Mouse (Mus musculus) heart, postnatal 0 days (tissue): Measurements from ENCODE around the gene Myo1c. TPM values are rescaled to one million over a fixed set of nuclear protein-coding genes. Genes with fewer than 3 reads are reported as not detected.

Experiments
- ATAC-seq: fragments of 200-750 bp; cut with Nextera tagmentation; 2 replicates; pipeline ENCODE4 v1.8.0; 2017; ENCODE audit warnings: low read depth, moderate number of reproducible peaks, moderate library complexity; ENCODE audit not compliant: insufficient read depth
- DNase-seq: peaks from one replicate; pipeline ENCODE4 v3.0.0-alpha.2; 2016; ENCODE audit warnings: low spot score
- H3K27ac ChIP-seq: fragments of 300-500 bp; sonication (generic); 2 replicates; pipeline ENCODE4 v1.5.1; 2014; ENCODE audit warnings: low read depth, mild to moderate bottlenecking
- H3K27me3 ChIP-seq: fragments of 300-500 bp; sonication (generic); 2 replicates; pipeline ENCODE4 v1.6.1; 2014; ENCODE audit warnings: low read length, mixed read lengths; ENCODE audit not compliant: control insufficient read depth, insufficient read depth
- H3K36me3 ChIP-seq: fragments of 300-500 bp; sonication (generic); replicated peaks from 2 replicates; pipeline ENCODE4 v1.6.1; 2014; ENCODE audit warnings: low read length, mixed read lengths; ENCODE audit not compliant: control insufficient read depth, insufficient read depth
- H3K4me1 ChIP-seq: fragments of 300-500 bp; sonication (generic); 2 replicates; pipeline ENCODE4 v1.6.1; 2014; ENCODE audit warnings: antibody characterized with exemption; ENCODE audit not compliant: control insufficient read depth, insufficient read depth
- H3K4me2 ChIP-seq: fragments of 300-500 bp; sonication (generic); 2 replicates; pipeline ENCODE4 v1.6.1; 2014; ENCODE audit warnings: low read depth, mild to moderate bottlenecking, low read length, moderate library complexity
- H3K4me3 ChIP-seq: fragments of 300-500 bp; sonication (generic); 2 replicates; pipeline ENCODE4 v1.5.1; 2014; ENCODE audit warnings: low read depth, low read length
- H3K9ac ChIP-seq: fragments of 300-500 bp; sonication (generic); replicated peaks from 2 replicates; pipeline ENCODE4 v1.6.1; 2014; ENCODE audit warnings: low read depth, low read length, mixed read lengths
- H3K9me3 ChIP-seq: fragments of 300-500 bp; sonication (generic); replicated peaks from 2 replicates; pipeline ENCODE4 v1.6.1; 2016; ENCODE audit warnings: low read length; ENCODE audit not compliant: control insufficient read depth
- CTCF ChIP-seq: IDR thresholded peaks from 2 replicates; pipeline ENCODE4 v1.5.1; 2016; ENCODE audit warnings: antibody characterized with exemption, control low read depth, low read depth
- EP300 ChIP-seq: IDR thresholded peaks from 2 replicates; pipeline ENCODE4 v1.6.1; 2016; ENCODE audit warnings: antibody characterized with exemption, low read depth
- WGBS: fragments of 180-500 bp; shearing (Covaris S2); extraction: QIAGEN DNeasy Blood & Tissue Kit; methylation state at CpG from one replicate; pipeline ENCODE4 v1.1.7; 2014; 5-methylcytosine and 5-hydroxymethylcytosine counted together
- polyA plus RNA-seq: library from polyadenylated mRNA; unstranded; fragments of >200 nt; fragmentation: Nextera tagmentation; extraction: Ambion mirVana; gene quantifications from 2 replicates; pipeline ENCODE4 v1.2.1, GENCODE M21; 2015
- total RNA-seq: library from RNA; depleted of rRNA; stranded (reverse); fragments of >200 nt; gene quantifications from 2 replicates; pipeline ENCODE4 v1.2.3, GENCODE M21; 2014; ENCODE audit warnings: low replicate concordance; rRNA removed

Gene Myo1c
- total and polyA plus RNA-seq, 2 experiments from 2014 or later, result 45.2 to 143 TPM

DNA sequence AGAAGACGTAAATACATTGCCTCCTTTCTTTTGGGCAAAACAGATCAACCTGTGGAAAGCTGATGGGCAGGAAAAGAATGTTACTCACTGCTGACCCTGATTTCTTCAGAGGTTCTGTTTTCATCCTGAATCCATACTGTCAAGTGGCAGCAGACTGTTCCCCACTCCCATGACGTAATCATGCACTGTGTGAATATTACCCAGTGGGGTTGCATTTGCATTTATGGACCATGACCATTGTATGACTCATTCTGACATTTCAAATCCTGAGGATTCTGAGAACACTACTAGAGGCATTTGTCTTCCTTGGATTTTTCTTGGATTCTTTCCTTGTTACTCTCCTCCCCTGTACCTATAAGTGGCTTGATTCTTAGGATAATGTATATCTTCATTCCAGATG, 53.4 kb downstream of the Myo1c start:
- no peak for TF ChIP-seq CTCF
- no peak for TF ChIP-seq EP300
- Histone ChIP-seq H3K4me2 (no peak overlapping the region), H3K4me1 (no peaks in the 10 kb centered on the region), H3K36me3 (peaks cover 70% of the 10 kb centered on the region), H3K27ac (no peak overlapping the region), H3K9ac (no peak overlapping the region), H3K4me3 (no peak overlapping the region), H3K9me3 (no peaks in the 10 kb centered on the region), H3K27me3 (no peaks in the 10 kb centered on the region)
- DNase-seq (no peak), ATAC-seq (no peak)
- 87% methylated on average over 2 of the region's 2 CpGs for WGBS

DNA sequence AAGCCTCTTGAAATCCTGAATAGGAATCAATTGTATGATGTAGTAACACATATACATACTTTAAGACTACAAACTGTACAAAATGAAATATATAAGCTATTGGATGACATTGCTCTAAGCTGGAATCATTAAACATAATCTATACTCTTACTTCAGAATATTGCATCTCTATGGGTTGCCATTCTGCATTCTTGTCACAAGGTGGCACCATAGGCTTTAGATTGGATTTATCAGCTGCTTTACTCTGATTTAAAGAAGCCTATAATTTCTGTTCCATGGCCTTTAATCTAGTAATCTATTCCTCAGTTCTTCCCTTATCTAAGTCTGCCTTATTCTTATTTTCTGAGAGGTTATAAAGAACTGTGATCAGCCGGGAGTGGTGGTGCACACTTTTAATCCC, 63.6 kb downstream of the Myo1c start:
- Histone ChIP-seq H3K4me2 (no peak overlapping the region), H3K4me1 (no peaks in the 10 kb centered on the region), H3K27me3 (no peaks in the 10 kb centered on the region), H3K9me3 (no peaks in the 10 kb centered on the region), H3K27ac (no peak overlapping the region), H3K4me3 (no peak overlapping the region), H3K36me3 (no peaks in the 10 kb centered on the region), H3K9ac (no peak overlapping the region)
- TF ChIP-seq CTCF, result peak; percentile 64
- TF ChIP-seq EP300, result no peak
- DNase-seq, result no peak
- 86% methylated on average over 1 of the region's 1 CpGs for WGBS
- ATAC-seq, result no peak

DNA sequence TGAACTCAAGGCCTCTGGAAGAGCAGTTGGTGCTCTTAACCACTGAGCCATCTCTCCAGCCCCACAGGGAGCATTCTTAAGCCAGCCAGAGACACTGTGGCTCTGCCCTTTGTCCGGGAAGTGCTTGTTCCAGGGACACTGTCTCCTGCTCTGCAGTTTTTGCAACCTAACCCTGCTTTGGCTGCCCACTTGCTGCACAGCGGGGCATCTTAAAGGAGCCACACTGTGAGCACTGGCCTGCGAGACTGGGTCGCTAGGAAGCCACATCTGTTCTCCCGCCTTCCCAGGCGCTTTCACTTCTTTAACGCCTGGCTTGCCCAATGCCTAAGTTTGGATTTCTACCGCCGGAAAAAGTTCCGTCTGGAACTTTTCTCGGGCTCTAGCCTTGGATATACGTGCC, 65.3 kb downstream of the Myo1c start:
- H3K27ac ChIP-seq, result no peak overlapping the region
- no peaks in the 10 kb centered on the region for H3K27me3 ChIP-seq
- H3K9ac ChIP-seq, result no peak overlapping the region
- WGBS, result 30% methylated on average over 12 of the region's 12 CpGs
- TF ChIP-seq CTCF (no peak), EP300 (no peak)
- H3K36me3 ChIP-seq, result no peaks in the 10 kb centered on the region
- 0 out of 2 replicates have a peak overlapping the region, but pooled peaks have one; percentile 24 for H3K4me2 ChIP-seq
- DNase-seq (no peak), ATAC-seq (no peak)
- H3K9me3 ChIP-seq, result no peaks in the 10 kb centered on the region
- no peak overlapping the region for H3K4me3 ChIP-seq
- no peaks in the 10 kb centered on the region for H3K4me1 ChIP-seq

DNA sequence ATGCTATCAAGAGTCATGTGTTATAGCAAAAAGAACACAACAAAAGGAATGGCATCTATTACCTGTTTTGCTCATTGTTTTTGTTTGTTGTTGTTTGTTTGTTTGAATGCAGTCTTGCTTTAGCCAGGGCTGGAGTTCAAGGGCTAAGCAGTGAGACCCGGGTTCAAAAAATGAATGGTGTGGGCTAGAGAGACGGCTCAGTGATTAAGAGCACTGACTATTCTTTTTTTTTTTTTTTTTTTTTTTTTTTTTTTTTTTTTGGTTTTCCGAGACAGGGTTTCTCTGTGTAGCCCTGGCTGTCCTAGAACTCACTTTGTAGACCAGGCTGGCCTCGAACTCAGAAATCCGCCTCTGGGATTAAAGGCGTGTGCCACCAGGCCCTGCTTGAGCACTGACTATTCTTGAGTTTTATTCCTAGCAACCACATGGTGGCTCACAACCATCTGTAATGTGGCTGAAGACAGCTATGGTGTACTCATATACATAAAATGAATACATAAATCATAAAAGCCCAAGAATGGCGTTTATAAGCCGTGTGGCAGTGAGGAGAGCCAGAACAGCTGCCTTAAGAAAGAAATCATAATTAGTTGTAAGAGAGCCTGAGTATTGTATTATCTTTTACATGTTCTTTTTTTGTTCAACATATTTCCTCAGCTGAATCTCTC, 66.5 kb downstream of the Myo1c start:
- TF ChIP-seq CTCF (no peak), EP300 (no peak)
- no peak overlapping the region for H3K27ac ChIP-seq
- H3K27me3 ChIP-seq, result no peaks in the 10 kb centered on the region
- H3K4me3 ChIP-seq, result no peak overlapping the region
- WGBS, result 84% methylated on average over 8 of the region's 8 CpGs
- H3K36me3 ChIP-seq, result no peaks in the 10 kb centered on the region
- no peak overlapping the region for H3K4me2 ChIP-seq
- H3K9ac ChIP-seq, result no peak overlapping the region
- DNase-seq (no peak), ATAC-seq (no peak)
- H3K9me3 ChIP-seq, result 0 out of 2 replicates have a peak, but pooled peaks cover 5% of the 10 kb centered on the region
- H3K4me1 ChIP-seq, result no peaks in the 10 kb centered on the region

DNA sequence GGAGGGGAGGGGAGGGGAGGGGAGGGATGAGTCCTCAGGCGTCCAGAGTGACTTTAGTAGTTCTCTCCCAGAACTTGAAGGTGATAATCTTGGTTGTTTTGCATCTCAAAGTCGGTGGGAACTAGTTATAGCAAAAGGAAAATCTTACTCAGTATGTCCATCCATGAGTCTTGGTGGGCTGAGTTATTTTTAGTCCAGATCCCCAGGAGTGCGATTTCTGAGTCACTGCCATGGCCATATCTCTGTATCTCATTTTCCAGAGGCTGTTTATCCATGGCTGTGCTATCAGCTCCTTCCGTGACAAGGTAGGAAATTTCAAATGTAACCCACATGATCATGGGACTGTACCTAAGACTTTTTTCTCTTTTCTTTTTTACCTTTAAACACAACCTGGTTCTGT, 72.0 kb downstream of the Myo1c start:
- Histone ChIP-seq H3K4me2 (no peak overlapping the region), H3K27ac (no peak overlapping the region), H3K9ac (no peak overlapping the region), H3K9me3 (0 out of 2 replicates have a peak, but pooled peaks cover 5% of the 10 kb centered on the region), H3K36me3 (no peaks in the 10 kb centered on the region), H3K27me3 (no peaks in the 10 kb centered on the region), H3K4me3 (no peak overlapping the region), H3K4me1 (0 out of 2 replicates have a peak, but pooled peaks cover 5% of the 10 kb centered on the region)
- DNase-seq, result no peak
- TF ChIP-seq CTCF, result no peak
- no peak for TF ChIP-seq EP300
- WGBS, result 14% methylated on average over 4 of the region's 4 CpGs
- no peak for ATAC-seq

Other genes with a start within 250 kb of the Myo1c start
- gene Serpinf1, start 227.8 kb upstream of the Myo1c start, total RNA-seq, result 27.3 and 112 TPM in 2 replicates
- 20.4 and 24.4 TPM in 2 replicates for gene Serpinf1, start 227.8 kb upstream of the Myo1c start, polyA plus RNA-seq
- 1.2 and 2.4 TPM in 2 replicates for gene Serpinf2, start 210.9 kb upstream of the Myo1c start, total RNA-seq
- gene Serpinf2, start 210.9 kb upstream of the Myo1c start, polyA plus RNA-seq, result not detected in 2 replicates
- 11.8 and 12.0 TPM in 2 replicates for gene Wdr81, start 195.8 kb upstream of the Myo1c start, total RNA-seq
- gene Wdr81, start 195.8 kb upstream of the Myo1c start, polyA plus RNA-seq, result 2.0 and 2.2 TPM in 2 replicates
- gene Tlcd2, start 188.8 kb upstream of the Myo1c start, total RNA-seq, result 9.2 and 25.3 TPM in 2 replicates
- gene Tlcd2, start 188.8 kb upstream of the Myo1c start, polyA plus RNA-seq, result 14.2 and 16.9 TPM in 2 replicates
- 73.8 and 79.8 TPM in 2 replicates for gene Prpf8, start 163.7 kb upstream of the Myo1c start, total RNA-seq
- 15.2 and 17.0 TPM in 2 replicates for gene Prpf8, start 163.7 kb upstream of the Myo1c start, polyA plus RNA-seq
- 41.5 and 50.8 TPM in 2 replicates for gene Rilp, start 140.4 kb upstream of the Myo1c start, total RNA-seq
- gene Rilp, start 140.4 kb upstream of the Myo1c start, polyA plus RNA-seq, result 27.1 and 30.2 TPM in 2 replicates
- gene Scarf1, start 137.0 kb upstream of the Myo1c start, total RNA-seq, result 20.2 and 21.6 TPM in 2 replicates
- gene Scarf1, start 137.0 kb upstream of the Myo1c start, polyA plus RNA-seq, result 9.6 and 10.0 TPM in 2 replicates
- gene Slc43a2, start 118.8 kb upstream of the Myo1c start, total RNA-seq, result 3.6 and 6.0 TPM in 2 replicates
- gene Slc43a2, start 118.8 kb upstream of the Myo1c start, polyA plus RNA-seq, result 4.5 and 4.8 TPM in 2 replicates
- 58.4 and 59.6 TPM in 2 replicates for gene Pitpna, start 62.4 kb upstream of the Myo1c start, total RNA-seq
- gene Pitpna, start 62.4 kb upstream of the Myo1c start, polyA plus RNA-seq, result 74.0 and 76.8 TPM in 2 replicates
- gene Inpp5k, start 19.5 kb upstream of the Myo1c start, total RNA-seq, result 55.9 and 64.6 TPM in 2 replicates
- 28.7 and 29.2 TPM in 2 replicates for gene Inpp5k, start 19.5 kb upstream of the Myo1c start, polyA plus RNA-seq
- gene Crk, start 28.8 kb downstream of the Myo1c start, total RNA-seq, result 57.0 and 74.0 TPM in 2 replicates
- gene Crk, start 28.8 kb downstream of the Myo1c start, polyA plus RNA-seq, result 70.8 and 88.4 TPM in 2 replicates
- gene Ywhae, start 82.4 kb downstream of the Myo1c start, total RNA-seq, result 112 and 120 TPM in 2 replicates
- gene Ywhae, start 82.4 kb downstream of the Myo1c start, polyA plus RNA-seq, result 553 and 573 TPM in 2 replicates
- 0.62 TPM in 1 of 2 replicates, not detected in the other for gene Doc2b, start 145.5 kb downstream of the Myo1c start, total RNA-seq
- 0.03 and 0.04 TPM in 2 replicates for gene Doc2b, start 145.5 kb downstream of the Myo1c start, polyA plus RNA-seq